Mouse (Mus musculus): Measurements from ENCODE around the gene Pcnx2.
A peak's percentile ranks its signal among the peaks of the same experiment; 100 is the strongest.

The Pcnx2 gene

DNA sequence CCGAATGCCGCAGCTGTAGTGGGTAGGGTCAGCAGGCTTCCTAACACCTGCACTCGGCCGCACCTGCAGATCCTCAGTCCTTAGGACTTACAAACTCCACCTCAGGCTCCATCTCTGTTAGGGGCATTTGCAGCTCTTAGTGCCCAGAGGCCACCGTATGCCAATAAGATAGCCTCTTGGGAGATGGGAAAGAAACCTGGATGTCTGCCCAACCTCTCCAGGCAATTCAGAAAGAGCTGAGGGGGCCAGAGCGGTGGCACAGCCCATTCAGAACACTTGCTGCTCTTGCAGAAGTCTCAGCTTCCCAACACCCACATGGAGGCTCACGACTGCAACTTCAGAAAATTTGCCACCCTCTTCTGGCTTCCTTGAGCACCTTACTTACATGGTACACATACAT is 192.3 kb downstream of the Pcnx2 start:
- Histone ChIP-seq H3K4me3 (replicated peaks; ENCODE audit: low read length) (no peak overlapping the region), H3K36me3 (ENCODE audit: insufficient read depth, low read length) (no peaks in the 10 kb centered on the region), H3K9me3 (ENCODE audit: low read length) (peaks cover 8% of the 10 kb centered on the region; the same call in 1 of the 2 replicates), H3K4me1 (replicated peaks; ENCODE audit: low read depth, low read length) (peaks cover 53% of the 10 kb centered on the region), H3K27me3 (ENCODE audit: insufficient read depth, low read length) (no peaks in the 10 kb centered on the region)
- TF ChIP-seq NANOG (IDR thresholded peaks at IDR 0.05; ENCODE audit: borderline replicate concordance, low read length) (no peak), CTCF (conservative IDR thresholded peaks at IDR 0.05; ENCODE audit: low read length) (no peak), POU5F1 (IDR thresholded peaks at IDR 0.05; ENCODE audit: borderline replicate concordance, low read length) (no peak)

DNA sequence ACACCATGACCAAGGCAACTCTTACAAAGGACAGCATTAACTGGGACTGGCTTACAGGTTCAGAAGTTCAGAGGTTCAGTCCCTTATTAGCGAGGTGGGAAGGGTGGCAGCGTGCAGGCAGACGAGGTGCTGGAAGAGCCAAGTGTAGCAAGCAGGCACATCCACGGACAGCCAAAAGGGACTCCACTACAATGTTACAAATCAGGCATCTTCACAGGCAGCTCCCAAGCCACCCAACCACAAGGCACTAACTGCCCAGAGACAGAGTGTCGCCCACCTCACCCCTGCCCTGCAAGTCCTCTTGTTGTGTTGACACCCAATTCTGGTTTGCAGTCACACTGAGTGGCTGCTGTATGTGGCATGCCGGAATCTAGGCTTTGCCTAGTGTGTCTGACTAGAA is 193.7 kb downstream of the Pcnx2 start:
- Histone ChIP-seq H3K4me1 (replicated peaks; ENCODE audit: low read depth, low read length) (peaks cover 65% of the 10 kb centered on the region), H3K36me3 (ENCODE audit: insufficient read depth, low read length) (no peaks in the 10 kb centered on the region), H3K9me3 (ENCODE audit: low read length) (peaks cover 9% of the 10 kb centered on the region), H3K4me3 (replicated peaks; ENCODE audit: low read length) (peak overlapping the region; percentile 69), H3K27me3 (ENCODE audit: insufficient read depth, low read length) (no peaks in the 10 kb centered on the region)
- no peak for TF ChIP-seq NANOG (IDR thresholded peaks at IDR 0.05; ENCODE audit: borderline replicate concordance, low read length)
- no peak for TF ChIP-seq POU5F1 (IDR thresholded peaks at IDR 0.05; ENCODE audit: borderline replicate concordance, low read length)
- no peak for TF ChIP-seq CTCF (conservative IDR thresholded peaks at IDR 0.05; ENCODE audit: low read length)

DNA sequence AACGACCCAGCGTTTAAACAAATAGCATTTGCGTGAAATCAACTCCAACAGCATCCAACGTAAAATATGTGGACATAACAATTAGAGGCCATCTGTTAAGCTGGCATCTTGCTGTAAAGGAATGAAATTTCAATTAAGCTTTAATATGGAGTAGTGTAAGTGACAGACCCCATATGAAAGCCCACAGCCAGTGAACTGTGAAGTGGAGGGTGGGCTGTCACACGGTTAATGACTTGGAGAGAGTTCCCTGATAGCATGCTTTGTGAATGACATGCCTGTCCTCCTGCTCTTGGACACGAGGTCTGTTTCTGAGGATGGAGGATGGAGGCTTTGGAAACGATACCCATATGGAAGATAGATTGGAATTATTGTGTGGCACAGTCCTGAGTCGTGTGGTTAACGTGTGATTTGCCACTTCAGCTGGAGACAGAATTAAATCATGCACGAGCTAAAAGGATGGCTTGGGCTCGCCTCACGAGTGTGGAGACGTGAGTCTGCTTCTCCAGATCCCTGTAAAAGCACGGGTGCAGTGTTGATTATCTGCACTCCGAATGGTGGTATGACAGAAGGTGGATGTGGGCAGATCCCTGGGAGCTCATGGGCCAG is 195.1 kb downstream of the Pcnx2 start:
- Histone ChIP-seq H3K36me3 (ENCODE audit: insufficient read depth, low read length) (peaks cover 8% of the 10 kb centered on the region), H3K4me3 (replicated peaks; ENCODE audit: low read length) (no peak overlapping the region), H3K4me1 (replicated peaks; ENCODE audit: low read depth, low read length) (peaks cover 72% of the 10 kb centered on the region), H3K9me3 (ENCODE audit: low read length) (peaks cover 19% of the 10 kb centered on the region), H3K27me3 (ENCODE audit: insufficient read depth, low read length) (no peaks in the 10 kb centered on the region)
- TF ChIP-seq POU5F1 (IDR thresholded peaks at IDR 0.05; ENCODE audit: borderline replicate concordance, low read length) (no peak), CTCF (conservative IDR thresholded peaks at IDR 0.05; ENCODE audit: low read length) (no peak), NANOG (IDR thresholded peaks at IDR 0.05; ENCODE audit: borderline replicate concordance, low read length) (no peak)
